Mouse (Mus musculus) hindbrain, embryonic 13.5 days (tissue): ENCODE measurements around the gene Il10rb. TPM values are rescaled to one million over a fixed set of nuclear protein-coding genes. Genes with fewer than 3 reads are reported as not detected.

Source experiments
- ATAC-seq: fragments of 200-750 bp; cut with Nextera tagmentation; 2 replicates; pipeline ENCODE4 v1.8.0; 2017; ENCODE audit warnings: moderate TSS enrichment; ENCODE audit not compliant: low FRiP score
- H3K27ac ChIP-seq: fragments of 300-500 bp; sonication (generic); 2 replicates; pipeline ENCODE4 v1.5.1; 2015; ENCODE audit warnings: inconsistent platforms, mild to moderate bottlenecking, moderate library complexity
- H3K27me3 ChIP-seq: fragments of 300-500 bp; sonication (generic); 2 replicates; pipeline ENCODE4 v1.6.1; 2015; ENCODE audit warnings: mild to moderate bottlenecking, inconsistent platforms
- H3K36me3 ChIP-seq: fragments of 300-500 bp; sonication (generic); 2 replicates; pipeline ENCODE4 v1.6.1; 2015; ENCODE audit warnings: mild to moderate bottlenecking, inconsistent platforms
- H3K4me1 ChIP-seq: fragments of 300-500 bp; sonication (generic); replicated peaks from 2 replicates; pipeline ENCODE4 v1.6.1; 2015; ENCODE audit warnings: inconsistent platforms
- H3K4me2 ChIP-seq: fragments of 300-500 bp; sonication (generic); 2 replicates; pipeline ENCODE4 v1.6.1; 2015; ENCODE audit warnings: inconsistent platforms, mild to moderate bottlenecking, moderate library complexity
- H3K4me3 ChIP-seq: fragments of 300-500 bp; sonication (generic); 2 replicates; pipeline ENCODE4 v1.5.1; 2015; ENCODE audit warnings: mild to moderate bottlenecking, inconsistent platforms
- H3K9ac ChIP-seq: fragments of 300-500 bp; sonication (generic); 2 replicates; pipeline ENCODE4 v1.6.1; 2015; ENCODE audit warnings: mild to moderate bottlenecking, inconsistent platforms
- H3K9me3 ChIP-seq: fragments of 300-500 bp; sonication (generic); 2 replicates; pipeline ENCODE4 v1.6.1; 2016; ENCODE audit warnings: inconsistent platforms
- WGBS: fragments of 180-500 bp; shearing (Covaris S2); methylation state at CpG from one replicate; pipeline ENCODE4 v1.1.7; 2015; 5-methylcytosine and 5-hydroxymethylcytosine counted together
- polyA plus RNA-seq: library from polyadenylated mRNA; unstranded; fragments of >200 nt; fragmentation: Nextera tagmentation; extraction: Ambion mirVana; gene quantifications from 2 replicates; pipeline ENCODE4 v1.2.1, GENCODE M21; 2015

The Il10rb gene
- polyA plus RNA-seq: 10.1 and 11.1 TPM in 2 replicates

GRCm38 (mm10) chr16:91405640-91406584 is at the start of gene Il10rb:
Gene Il10rb (plus strand): TSS chr16:91406164.
- H3K4me1 ChIP-seq: peaks cover 17% of the 10 kb centered on the region
- H3K4me3 ChIP-seq: peak within 1 kb of the TSS; percentile 60
- peaks cover 14% of the 10 kb centered on the region for H3K36me3 ChIP-seq
- peak; percentile 80 for ATAC-seq
- 7% methylated on average over 47 of the region's 51 CpGs for WGBS
- H3K9me3 ChIP-seq: no peaks in the 10 kb centered on the region
- H3K27me3 ChIP-seq: peaks cover 29% of the 10 kb centered on the region
- peak within 1 kb of the TSS; percentile 95 for H3K4me2 ChIP-seq
- peak within 1 kb of the TSS; percentile 48; the same call in 1 of the 2 replicates for H3K27ac ChIP-seq
- H3K9ac ChIP-seq: peak within 1 kb of the TSS; percentile 85

GRCm38 (mm10) chr16:91356760-91357525 is 49.0 kb upstream of the Il10rb start:
- no peak overlapping the region for H3K4me2 ChIP-seq
- no peaks in the 10 kb centered on the region for H3K36me3 ChIP-seq
- no peak for ATAC-seq
- H3K9me3 ChIP-seq: no peaks in the 10 kb centered on the region
- H3K27me3 ChIP-seq: peaks cover 47% of the 10 kb centered on the region
- H3K9ac ChIP-seq: no peak overlapping the region
- no peak overlapping the region for H3K27ac ChIP-seq
- no peak overlapping the region for H3K4me3 ChIP-seq
- 76% methylated on average over 10 of the region's 10 CpGs for WGBS
- H3K4me1 ChIP-seq: peaks cover 3% of the 10 kb centered on the region; the same call in 1 of the 2 replicates

- no peak overlapping the region for H3K27ac ChIP-seq
- no peak overlapping the region for H3K4me3 ChIP-seq
- no peak for ATAC-seq
- H3K4me1 ChIP-seq: peaks cover 6% of the 10 kb centered on the region; the same call in 1 of the 2 replicates
- H3K9me3 ChIP-seq: no peaks in the 10 kb centered on the region
- no peak overlapping the region for H3K4me2 ChIP-seq
- 66% methylated on average over 10 of the region's 10 CpGs for WGBS
- H3K27me3 ChIP-seq: peaks cover 44% of the 10 kb centered on the region
- no peak overlapping the region for H3K9ac ChIP-seq
- no peaks in the 10 kb centered on the region for H3K36me3 ChIP-seq
These were observed 48.5 kb upstream of the Il10rb start for GRCm38 (mm10) chr16:91357526-91357900.

- H3K27ac ChIP-seq: peak overlapping the region; percentile 44; the same call in 1 of the 2 replicates
- WGBS: 37% methylated on average over 8 of the region's 8 CpGs
- ATAC-seq: no peak
These were observed 47.4 kb upstream of the Il10rb start for GRCm38 (mm10) chr16:91358555-91358954.

GRCm38 (mm10) chr16:91359531-91359930 is 46.4 kb upstream of the Il10rb start:
- Histone ChIP-seq H3K27ac (no peak overlapping the region), H3K4me2 (no peak overlapping the region), H3K4me1 (peaks cover 12% of the 10 kb centered on the region), H3K9me3 (no peaks in the 10 kb centered on the region), H3K36me3 (no peaks in the 10 kb centered on the region), H3K4me3 (no peak overlapping the region), H3K27me3 (peaks cover 25% of the 10 kb centered on the region), H3K9ac (no peak overlapping the region)
- 93% methylated on average over 13 of the region's 13 CpGs for WGBS
- no peak for ATAC-seq

More at GRCm38 (mm10) chr16:91358555-91358954, 47.4 kb upstream of the Il10rb start:
- Histone ChIP-seq H3K36me3 (no peaks in the 10 kb centered on the region), H3K4me1 (peaks cover 12% of the 10 kb centered on the region), H3K9me3 (no peaks in the 10 kb centered on the region), H3K27me3 (peaks cover 34% of the 10 kb centered on the region), H3K4me2 (no peak overlapping the region), H3K9ac (no peak overlapping the region), H3K4me3 (no peak overlapping the region)

- H3K9ac ChIP-seq: no peak overlapping the region
- H3K4me3 ChIP-seq: no peak overlapping the region
- no peak for ATAC-seq
- no peaks in the 10 kb centered on the region for H3K9me3 ChIP-seq
- H3K4me1 ChIP-seq: peaks cover 12% of the 10 kb centered on the region
- H3K36me3 ChIP-seq: no peaks in the 10 kb centered on the region
- H3K27me3 ChIP-seq: peaks cover 18% of the 10 kb centered on the region
- 67% methylated on average over 3 of the region's 3 CpGs for WGBS
- H3K4me2 ChIP-seq: no peak overlapping the region
- no peak overlapping the region for H3K27ac ChIP-seq
These were observed 45.8 kb upstream of the Il10rb start for GRCm38 (mm10) chr16:91360162-91360561.

GRCm38 (mm10) chr16:91362006-91362405 is 44.0 kb upstream of the Il10rb start:
- H3K27ac ChIP-seq: 0 out of 2 replicates have a peak overlapping the region, but pooled peaks have one; percentile 8
- H3K4me3 ChIP-seq: no peak overlapping the region
- H3K27me3 ChIP-seq: peaks cover 7% of the 10 kb centered on the region; the same call in 1 of the 2 replicates
- no peak overlapping the region for H3K9ac ChIP-seq
- no peak for ATAC-seq
- H3K4me2 ChIP-seq: no peak overlapping the region
- H3K36me3 ChIP-seq: no peaks in the 10 kb centered on the region
- WGBS: 77% methylated on average over 2 of the region's 2 CpGs
- H3K9me3 ChIP-seq: no peaks in the 10 kb centered on the region
- peaks cover 12% of the 10 kb centered on the region for H3K4me1 ChIP-seq

- WGBS: 71% methylated on average over 12 of the region's 12 CpGs
These were observed 43.2 kb upstream of the Il10rb start for GRCm38 (mm10) chr16:91362616-91363272.

GRCm38 (mm10) chr16:91363483-91363882 is 42.5 kb upstream of the Il10rb start:
- no peaks in the 10 kb centered on the region for H3K36me3 ChIP-seq
- no peak for ATAC-seq
- H3K9me3 ChIP-seq: no peaks in the 10 kb centered on the region
- H3K4me1 ChIP-seq: peaks cover 12% of the 10 kb centered on the region
- H3K27ac ChIP-seq: 0 out of 2 replicates have a peak overlapping the region, but pooled peaks have one; percentile 4
- no peak overlapping the region for H3K4me3 ChIP-seq
- H3K27me3 ChIP-seq: no peaks in the 10 kb centered on the region
- WGBS: 41% methylated on average over 3 of the region's 3 CpGs
- H3K9ac ChIP-seq: no peak overlapping the region
- no peak overlapping the region for H3K4me2 ChIP-seq

More at GRCm38 (mm10) chr16:91362616-91363272, 43.2 kb upstream of the Il10rb start:
- no peak overlapping the region for H3K4me3 ChIP-seq
- peaks cover 12% of the 10 kb centered on the region for H3K4me1 ChIP-seq
- ATAC-seq: no peak
- peaks cover 2% of the 10 kb centered on the region; the same call in 1 of the 2 replicates for H3K27me3 ChIP-seq
- no peak overlapping the region for H3K4me2 ChIP-seq
- H3K9me3 ChIP-seq: no peaks in the 10 kb centered on the region
- peak overlapping the region; percentile 29; the same call in 1 of the 2 replicates for H3K9ac ChIP-seq
- no peaks in the 10 kb centered on the region for H3K36me3 ChIP-seq
- peak overlapping the region; percentile 23; the same call in 1 of the 2 replicates for H3K27ac ChIP-seq

- Histone ChIP-seq H3K9me3 (no peaks in the 10 kb centered on the region), H3K4me1 (peaks cover 9% of the 10 kb centered on the region), H3K36me3 (no peaks in the 10 kb centered on the region), H3K27me3 (no peaks in the 10 kb centered on the region), H3K4me2 (no peak overlapping the region), H3K27ac (no peak overlapping the region), H3K4me3 (no peak overlapping the region), H3K9ac (no peak overlapping the region)
- no peak for ATAC-seq
These were observed 39.4 kb upstream of the Il10rb start for GRCm38 (mm10) chr16:91366567-91366966.

GRCm38 (mm10) chr16:91367066-91367465 is 38.9 kb upstream of the Il10rb start:
- Histone ChIP-seq H3K9ac (no peak overlapping the region), H3K36me3 (no peaks in the 10 kb centered on the region), H3K27ac (no peak overlapping the region), H3K4me3 (no peak overlapping the region), H3K4me2 (no peak overlapping the region), H3K27me3 (no peaks in the 10 kb centered on the region), H3K9me3 (no peaks in the 10 kb centered on the region), H3K4me1 (peaks cover 9% of the 10 kb centered on the region)
- no peak for ATAC-seq
- WGBS: 82% methylated on average over 2 of the region's 2 CpGs
